Mouse (Mus musculus) WW6 (cell line): Measurements from ENCODE around the gene Aspn.

Experiments used
- DNase-seq: peaks from one replicate; pipeline ENCODE4 v3.0.0-alpha.2; 2013; ENCODE audit warnings: low read depth, low spot score

Gene Aspn

DNA sequence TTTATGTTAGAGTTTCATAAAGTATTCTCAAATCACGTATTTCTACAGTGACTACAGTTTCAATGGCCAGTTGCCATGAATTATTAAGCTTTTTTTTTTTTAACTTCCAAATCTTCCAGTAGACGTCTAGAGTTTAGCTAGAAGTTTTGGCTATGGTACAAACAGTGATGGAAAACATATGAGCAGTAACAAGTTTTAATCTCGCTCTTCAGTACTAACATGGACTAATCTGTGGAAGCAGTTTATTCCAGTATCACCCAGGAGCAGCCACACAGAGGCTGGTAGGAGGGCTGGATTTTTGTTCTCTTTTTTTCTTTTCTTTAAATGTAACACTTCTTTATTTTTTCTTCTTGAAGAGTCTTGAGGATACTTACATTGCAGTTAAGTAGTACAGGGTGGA is at the start of gene Aspn:
TSS of gene Aspn (plus strand) at position 165 of the 400 bp plus-strand sequence.
- no peak for DNase-seq

DNA sequence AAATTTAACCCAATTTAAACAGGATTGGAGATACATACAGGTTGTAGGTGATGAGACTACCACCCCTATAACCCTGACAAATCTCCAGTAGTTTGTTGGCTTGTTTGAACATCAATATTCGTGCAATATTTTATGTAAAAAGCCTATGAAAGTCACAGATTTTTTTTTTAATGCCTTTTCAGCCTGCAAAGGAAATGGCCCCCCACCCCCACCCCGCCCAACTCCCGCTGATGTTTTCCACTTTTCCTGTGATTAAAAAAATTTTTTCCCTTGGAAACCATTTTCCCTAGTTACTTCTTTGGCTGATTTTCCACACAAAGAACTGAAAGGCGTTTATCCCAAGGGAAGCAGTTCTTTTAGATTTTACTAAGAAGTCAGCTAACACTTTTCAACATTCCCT is 39.7 kb upstream of the Aspn start, which contains the start of gene Ecm2:
TSS of gene Ecm2 (plus strand) at position 301 of the 400 bp plus-strand sequence.
- no peak for DNase-seq

DNA sequence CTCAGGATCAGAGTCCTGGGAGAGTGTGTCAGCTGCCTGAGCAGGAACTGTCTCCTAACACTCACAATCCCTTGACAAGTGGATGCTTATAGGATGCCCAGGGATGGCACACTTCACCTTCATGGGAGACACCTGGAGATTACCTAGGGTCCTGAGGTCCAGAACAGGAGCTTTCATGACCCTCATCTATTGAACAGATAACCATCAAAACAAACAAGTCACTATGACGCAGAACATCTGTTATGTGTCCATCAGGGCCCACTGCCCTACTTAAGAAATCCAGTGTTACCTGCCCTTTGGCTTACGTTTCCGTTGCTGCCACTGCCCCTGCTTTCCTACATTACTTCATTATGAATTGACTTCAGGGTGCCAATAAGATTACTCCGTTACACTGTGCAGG is 38.5 kb upstream of the Aspn start:
- DNase-seq, result no peak

DNA sequence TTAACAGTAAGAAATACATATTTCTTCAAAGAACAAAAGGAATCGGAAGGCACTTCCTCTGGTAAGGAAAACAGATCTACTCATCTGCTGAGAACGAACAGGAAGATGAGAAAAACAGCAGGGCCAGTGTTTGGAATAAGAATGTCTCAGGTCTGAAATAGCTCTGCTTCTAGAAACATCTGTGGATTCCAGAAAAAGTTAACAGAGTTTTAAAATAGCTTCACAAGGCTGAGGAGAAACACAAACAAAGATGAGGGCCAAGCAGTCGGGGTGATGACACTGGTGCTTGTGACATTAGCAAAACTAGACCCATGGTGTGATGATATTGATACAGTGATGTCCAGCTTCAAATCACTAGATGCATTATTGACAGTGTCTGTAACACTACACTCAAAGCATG is 37.1 kb upstream of the Aspn start:
- no peak for DNase-seq

DNA sequence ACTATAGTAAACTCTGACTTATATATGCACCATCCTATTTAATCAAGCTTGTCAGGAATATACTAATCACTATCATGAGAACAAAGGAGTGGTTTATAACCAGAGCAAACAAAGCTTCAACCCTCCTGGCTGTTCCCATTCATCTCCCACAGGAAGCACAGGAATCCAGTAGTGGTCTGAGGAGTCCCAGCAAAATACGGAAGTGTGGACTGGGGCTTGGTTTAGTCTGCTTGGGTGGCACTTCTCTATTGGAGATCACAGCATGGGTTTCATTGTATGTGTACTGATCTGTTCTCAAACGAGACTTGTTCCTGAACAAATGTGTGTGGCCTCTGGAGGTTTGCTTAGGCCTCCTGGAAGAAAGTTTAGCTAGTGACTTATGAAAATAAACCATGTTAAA is 25.5 kb upstream of the Aspn start:
- DNase-seq, result no peak

DNA sequence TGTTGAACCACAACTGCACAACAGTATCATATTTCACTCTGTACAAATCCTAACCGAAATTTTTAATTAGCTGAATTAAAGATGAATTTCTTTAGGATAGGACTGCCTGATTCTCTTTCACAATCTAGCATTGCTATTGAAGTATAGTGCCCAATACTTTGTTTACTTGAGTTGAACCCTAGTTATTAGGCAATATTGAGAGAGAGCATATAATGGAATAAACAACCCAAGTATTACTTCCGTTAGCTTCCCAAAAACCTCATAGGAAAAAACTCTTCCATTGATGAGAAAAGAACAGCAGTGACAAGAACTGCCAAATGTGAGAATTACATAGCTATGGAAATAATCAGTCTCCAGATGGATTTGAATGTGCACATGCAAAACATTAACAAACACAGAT is 18.0 kb upstream of the Aspn start:
- DNase-seq, result no peak

DNA sequence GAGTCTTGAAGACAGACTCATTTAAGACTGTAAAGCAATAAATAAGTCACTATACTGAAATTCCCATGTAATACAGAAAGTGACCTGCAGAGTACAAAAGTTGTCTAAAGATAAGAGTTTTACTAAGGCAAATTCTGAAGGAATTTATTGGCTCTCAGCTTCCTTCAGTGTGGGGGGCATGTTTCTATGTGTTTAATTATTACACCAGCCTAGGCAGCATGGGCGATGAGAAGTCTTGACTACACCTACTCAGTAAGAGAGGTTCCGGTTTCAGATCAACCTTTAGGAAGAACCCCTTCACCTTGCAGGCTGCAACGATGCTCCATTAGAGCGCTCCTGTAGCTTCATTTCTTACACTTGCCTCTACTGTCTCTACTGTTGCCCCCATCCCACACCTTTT is 13.6 kb upstream of the Aspn start:
- no peak for DNase-seq

DNA sequence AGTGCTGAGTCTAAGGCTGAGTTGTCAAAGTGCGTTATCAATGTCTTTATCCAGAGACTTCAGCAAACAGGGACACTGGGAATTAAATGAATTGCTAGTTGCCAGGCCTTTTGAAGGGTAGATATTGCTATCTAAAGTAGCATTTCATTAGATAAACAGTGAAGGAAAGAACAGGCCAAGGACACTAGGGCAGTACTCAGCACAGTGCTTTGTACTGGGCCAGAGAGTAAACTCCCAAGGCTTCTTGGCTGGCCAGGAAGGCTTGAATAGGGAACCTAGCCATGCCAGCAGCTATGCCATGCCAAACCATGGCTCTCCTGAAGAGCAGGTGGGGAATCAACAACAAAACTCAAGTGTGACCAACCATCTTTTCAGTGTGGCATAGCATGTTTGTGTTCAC is 7.3 kb upstream of the Aspn start:
- no peak for DNase-seq

DNA sequence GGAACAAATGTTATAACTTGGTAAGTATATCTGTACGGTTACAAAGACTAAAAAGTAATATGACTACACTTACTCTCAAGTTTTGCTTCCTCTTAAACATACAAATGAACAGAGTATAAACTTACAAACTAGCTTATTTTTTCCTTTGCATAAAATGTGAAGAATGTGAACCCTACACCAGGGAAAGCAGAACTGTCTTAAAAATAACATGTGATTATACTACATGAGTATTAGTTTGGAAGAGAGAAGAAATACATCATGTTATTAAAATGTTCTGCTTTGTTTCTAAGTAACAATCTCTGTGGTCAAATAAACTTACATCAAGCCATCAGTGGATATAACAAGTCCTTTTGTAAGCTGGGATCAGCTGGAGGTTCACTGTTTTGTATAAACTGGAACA is 5.5 kb upstream of the Aspn start:
- DNase-seq, result no peak

DNA sequence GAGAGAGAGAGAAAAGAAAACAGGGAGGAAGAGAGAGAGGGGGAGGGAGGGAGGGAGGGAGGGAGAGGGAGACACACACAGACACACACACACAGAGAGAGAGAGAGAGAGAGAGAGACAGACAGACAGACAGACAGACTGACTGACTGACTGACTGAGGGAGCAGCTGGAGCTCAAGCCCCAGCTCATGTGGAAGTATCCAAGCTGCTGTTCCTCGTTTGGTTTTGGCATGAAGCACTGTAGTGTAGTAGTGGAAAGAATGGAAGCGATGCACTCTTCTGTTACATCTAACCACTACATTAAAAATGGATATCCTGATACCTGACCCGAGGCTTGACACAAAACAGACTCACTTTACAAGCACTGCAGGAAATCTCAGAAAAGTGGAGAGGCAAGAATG is 1.4 kb downstream of the Aspn start:
- DNase-seq, result no peak

GRCm38 (mm10) chr13:49546517-49546916 is 2.3 kb downstream of the Aspn start:
- DNase-seq, result no peak

GRCm38 (mm10) chr13:49547563-49548150 is 3.4 kb downstream of the Aspn start:
- DNase-seq, result no peak

DNA sequence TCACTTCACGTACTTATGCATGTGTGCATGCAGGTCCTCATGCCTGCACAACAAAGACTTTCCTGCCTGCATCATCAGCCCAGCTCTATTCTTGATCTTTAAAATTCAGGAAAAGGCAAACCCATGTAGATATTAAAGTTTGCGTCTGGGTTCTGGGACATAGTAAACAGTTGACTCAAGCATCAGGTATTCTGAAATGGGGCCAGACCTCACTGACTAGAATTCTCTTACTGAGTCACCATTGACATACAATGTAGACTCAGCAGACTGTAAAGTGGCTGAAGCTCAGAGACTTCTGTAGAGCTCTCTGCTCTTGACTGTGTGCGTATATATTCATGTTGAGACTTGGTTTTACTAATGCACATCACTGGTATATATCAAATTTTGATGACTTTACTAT is 5.4 kb downstream of the Aspn start:
- no peak for DNase-seq

DNA sequence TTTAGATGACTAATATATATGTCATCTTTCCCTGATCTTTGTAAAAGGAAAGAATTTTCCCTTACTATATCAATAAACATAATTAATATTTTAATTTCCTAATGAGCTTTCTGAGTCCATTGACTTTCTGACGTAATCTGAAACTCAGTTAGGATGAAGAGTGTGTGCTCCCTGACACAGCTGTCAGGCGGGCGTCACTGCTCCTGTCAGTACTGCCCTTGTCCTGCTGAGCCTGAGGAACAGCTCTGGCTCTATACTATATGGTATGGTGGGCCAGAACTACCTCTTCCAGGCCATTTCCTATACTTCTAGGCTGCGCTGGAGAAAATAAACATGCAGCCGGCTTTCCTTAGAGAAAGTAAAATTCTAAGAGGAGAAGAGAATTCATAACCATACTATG is 10.3 kb downstream of the Aspn start:
- no peak for DNase-seq

DNA sequence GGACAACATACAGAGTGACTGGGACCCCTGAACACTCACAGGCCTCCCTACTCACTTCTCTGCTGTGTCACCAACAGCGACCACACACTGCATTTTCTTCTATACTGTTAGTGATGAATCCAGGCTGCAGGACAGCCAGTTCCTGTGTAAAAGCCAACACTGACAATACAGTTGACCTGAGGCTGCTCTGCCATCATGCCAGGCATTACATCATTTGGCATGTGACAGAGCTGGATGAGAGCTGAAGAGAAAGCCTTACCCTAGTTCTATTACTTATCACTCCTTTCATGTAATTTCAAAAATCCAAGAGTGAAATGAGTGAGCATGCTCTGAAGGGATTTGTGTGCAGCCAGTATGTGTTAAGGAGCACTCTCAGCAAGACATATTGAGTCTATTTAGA is 12.0 kb downstream of the Aspn start:
- DNase-seq, result no peak

- DNase-seq, result no peak
Observed at GRCm38 (mm10) chr13:49556924-49557323, 12.7 kb downstream of the Aspn start.

- no peak for DNase-seq
Observed at GRCm38 (mm10) chr13:49559185-49559584, 14.9 kb downstream of the Aspn start.

DNA sequence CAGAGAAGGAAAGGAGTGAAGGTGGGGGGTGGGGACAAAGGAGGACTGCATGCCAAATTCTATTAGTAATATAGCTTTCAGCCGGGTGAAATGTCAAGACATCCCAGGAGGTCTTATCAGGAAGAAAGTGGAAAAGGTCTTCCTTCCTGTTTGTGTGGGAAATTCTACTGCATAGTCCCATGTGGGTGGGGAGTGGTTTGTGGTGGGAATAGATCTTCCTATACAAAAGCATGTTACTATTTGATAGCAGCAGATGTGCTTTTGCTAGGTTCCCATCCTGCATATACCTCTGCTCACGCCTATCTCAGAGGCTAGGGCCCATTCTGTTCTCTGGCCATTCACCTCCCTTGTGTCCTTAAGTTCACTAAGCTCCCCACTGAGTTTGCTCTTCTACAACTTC is 16.6 kb downstream of the Aspn start:
- no peak for DNase-seq

DNA sequence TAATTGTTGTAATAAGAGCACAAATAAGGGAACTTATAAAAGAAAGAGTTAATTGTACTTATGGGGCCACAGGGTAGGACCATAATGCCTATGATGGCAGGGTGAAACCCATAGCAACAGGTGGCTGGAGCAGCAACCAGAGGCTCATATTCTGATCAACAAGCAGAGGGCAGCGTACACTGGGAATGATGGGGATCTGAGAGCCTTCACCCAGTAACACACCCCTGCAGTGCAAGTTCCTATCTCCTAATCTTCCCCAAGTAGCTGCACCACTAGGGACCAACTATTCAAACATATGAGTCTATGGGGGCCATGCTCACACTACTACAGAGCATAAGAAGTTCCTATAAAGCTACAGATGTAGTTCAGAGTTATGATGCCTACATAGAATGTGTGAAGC is 20.1 kb downstream of the Aspn start:
- no peak for DNase-seq

DNA sequence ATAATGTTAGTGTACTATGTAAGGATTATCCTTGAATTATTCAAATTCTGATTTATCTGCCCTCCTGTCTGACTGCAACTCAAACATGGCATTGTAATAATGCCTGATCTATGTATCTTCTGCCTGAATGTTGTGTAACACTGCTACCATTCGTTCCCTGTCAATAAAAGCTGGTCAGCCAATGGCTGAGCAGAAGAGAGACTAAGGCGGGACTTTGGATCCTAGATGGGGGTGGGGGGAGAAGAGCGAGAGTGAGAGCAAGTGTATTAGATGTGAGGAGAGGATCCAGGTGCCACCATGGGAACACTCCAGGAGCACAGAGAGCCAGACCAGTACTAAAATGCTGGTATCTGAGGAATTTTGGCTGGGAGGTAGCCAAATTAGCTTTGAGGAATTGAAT is 26.1 kb downstream of the Aspn start:
- DNase-seq, result no peak

DNA sequence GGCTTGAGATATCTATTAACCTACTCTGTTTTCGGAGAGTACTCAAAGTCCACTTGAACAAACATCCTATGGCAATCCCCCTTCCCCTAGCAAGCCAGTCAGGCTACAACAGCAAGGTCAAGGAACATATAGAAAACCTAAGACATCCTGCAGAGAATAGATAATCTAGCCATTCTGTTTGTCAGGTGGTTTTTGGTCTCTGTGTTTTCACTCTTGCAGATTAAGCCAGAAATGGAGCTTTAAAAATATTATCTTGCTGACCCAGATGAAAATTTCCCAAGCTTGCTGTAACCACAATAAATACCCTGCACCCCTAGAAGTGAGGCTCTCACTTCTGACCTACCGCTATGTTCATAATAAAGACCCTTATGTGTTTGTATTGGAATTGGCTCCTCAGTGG is 27.2 kb downstream of the Aspn start:
- no peak for DNase-seq

- DNase-seq, result no peak
Observed at GRCm38 (mm10) chr13:49581541-49582530, 37.6 kb downstream of the Aspn start, which contains the start of gene Omd. TSS of gene Omd (plus strand) at chr13:49582462.

DNA sequence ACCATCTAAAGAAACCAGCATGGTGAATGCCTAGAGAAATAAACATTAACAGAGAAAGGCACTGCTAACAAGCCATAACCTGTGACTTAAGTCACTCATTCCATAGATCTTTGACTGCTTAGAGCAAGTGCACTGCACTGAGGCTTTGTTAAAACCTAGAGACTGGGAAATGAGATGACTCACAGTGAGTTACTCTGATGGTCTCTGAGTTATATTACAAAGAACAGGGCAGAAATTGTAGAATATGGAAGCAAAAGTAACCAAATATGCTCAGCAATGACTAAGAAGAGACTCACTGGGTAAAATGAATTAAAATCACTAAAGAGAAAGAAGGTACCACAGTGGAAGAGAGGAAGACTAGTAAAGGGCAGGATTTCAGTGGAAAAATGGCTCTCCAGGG is 39.6 kb downstream of the Aspn start:
- no peak for DNase-seq
